Mouse (Mus musculus): Measurements from ENCODE around the gene Edf1. TPM values are rescaled to one million over a fixed set of nuclear protein-coding genes. Genes with fewer than 3 reads are reported as not detected.

Edf1 gene
- polyA plus RNA-seq (2012; rRNA removed), result 165 and 237 TPM in 2 replicates

DNA sequence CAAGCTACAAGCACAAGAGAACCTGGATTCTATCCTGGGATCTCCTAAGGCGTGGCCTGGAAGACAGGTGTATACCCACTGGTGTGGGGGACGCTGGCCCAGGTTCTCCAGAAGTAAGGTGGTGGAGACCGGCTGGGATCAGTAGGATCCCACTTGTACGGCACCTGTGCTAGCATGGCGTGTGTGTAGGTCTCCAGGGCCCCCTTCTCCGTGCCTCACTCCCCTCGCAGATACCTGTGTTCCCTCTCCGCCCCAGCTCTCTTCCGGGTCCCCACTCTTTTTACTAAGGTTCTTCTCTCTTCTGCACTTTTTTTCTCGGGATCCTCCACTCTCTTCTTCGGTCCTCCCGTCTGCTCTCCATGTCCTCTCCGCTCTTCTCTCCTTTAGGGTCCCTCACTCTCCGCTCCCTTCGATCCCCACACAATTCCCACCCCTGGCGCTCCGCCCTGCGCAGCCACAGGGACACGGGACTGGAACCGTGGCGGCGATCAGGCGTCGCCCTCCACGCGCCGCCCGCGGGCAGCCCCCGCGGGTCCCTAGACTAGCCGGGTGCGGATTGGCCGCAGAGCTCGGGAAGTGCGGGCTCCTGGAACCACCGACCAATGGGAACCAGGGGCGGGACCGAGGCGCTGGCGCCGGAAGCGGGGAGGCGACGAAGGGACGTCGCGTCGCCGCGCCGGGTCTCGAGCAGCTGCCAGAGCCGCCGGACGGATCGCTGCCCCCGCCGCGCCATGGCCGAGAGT is at the start of gene Edf1:
Gene Edf1 (plus strand): TSS at position 627 of the 743 bp plus-strand sequence.

DNA sequence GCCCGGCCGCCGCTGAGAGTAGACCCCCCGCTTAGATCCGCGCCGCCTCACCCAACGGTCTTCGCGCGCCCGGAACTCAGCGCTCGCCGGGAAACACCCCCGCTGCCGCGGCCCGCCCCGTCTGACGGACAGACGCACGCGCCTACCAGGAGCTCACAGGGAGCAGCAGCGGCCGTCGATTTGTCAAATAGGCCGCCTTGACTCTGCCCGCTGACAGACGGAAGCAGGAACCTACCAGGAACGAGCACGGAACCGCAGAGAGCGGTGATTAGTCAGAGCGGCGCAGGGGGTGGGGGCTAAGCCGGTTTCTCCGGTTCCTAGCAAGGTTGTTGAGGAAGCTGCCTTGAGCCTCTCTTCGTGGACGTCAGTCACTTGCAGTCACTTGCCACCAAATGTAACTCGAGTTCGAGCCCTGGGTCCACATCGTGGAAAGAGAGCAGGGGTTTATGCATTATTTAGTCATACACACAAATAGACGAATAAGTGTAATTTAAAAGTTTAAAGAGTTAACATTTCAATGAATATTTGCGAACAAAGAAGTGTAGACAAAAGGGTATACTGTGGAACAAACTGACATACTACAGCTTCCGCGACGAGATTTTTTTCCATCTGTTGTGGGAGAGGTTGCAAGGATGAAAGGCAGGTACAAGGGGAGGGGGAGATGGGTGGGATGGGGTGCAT is 10.7 kb upstream of the Edf1 start, which contains the start of gene Traf2:
Gene Traf2 (minus strand): TSS at position 130 of the 681 bp plus-strand sequence.

DNA sequence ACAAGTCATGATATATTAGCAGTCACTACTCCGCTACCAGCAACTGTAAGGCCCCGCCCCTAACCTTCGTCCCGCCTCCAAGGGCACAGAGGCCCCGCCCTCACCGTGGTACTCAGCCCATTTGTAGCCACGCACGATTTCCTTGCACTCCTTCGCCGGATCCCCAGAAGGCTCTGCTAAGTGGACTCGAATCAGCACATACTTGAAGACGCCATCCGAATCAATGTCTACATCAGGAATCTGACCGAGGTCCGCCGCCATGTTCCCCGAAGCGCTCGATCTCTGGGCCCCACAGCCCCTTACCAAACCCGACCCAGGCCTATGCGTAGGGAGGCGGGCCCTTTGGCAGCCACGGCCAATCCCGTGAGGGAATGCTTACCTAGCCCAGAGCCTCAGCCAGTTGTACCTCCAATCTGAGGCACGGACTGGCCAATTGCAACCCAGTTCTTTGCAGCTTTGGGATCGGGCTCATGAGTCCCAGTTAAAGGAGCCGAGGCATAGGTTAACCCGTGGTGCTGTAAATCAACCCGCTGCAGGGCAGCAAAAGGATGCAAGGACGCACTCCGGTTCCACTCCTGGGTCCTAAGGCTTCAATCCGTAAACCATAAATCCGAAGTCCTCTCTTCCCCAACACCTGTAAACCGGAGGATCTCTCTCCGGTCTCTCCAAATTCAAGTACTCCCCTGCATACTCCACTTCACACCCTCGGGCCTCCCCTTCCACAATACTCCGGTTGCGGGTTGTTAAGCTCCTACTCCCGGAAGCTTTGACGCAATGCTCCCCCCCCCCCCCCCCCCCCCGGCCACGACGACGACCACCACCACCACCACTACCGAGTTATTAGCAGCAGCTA is 17.2 kb downstream of the Edf1 start, which contains the start of the genes Mamdc4 and Phpt1:
Gene Mamdc4 (minus strand): TSS at position 267 of the 853 bp plus-strand sequence.
Gene Phpt1 (minus strand): TSS at position 646 of the 853 bp plus-strand sequence.

DNA sequence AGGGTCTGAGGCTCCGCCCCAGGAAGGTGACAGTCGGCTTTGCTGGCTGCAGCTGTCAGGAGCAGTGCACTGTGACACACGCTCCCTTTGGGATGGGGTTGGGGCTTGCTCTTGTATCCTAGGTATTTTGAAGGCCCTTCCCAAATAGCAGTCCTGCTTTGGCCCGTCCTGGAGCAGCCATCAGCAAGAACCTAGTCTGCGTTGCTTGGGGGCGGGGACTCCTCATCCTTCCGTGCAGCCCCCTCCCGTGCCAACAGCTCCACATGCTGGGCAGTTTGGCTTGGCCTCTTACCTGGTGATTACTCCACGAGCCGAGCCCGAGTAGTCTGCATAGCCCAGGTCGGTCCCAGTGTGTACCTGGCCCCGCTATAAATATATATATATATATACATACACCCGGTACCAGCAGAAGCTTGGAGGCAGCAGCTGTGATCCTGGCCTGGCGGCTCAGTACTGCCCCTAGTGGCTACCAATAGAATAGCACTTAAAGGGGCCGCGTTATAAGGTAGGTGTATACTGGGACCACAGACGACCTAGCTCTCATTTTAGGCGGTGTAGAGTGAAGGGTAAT is 23.7 kb downstream of the Edf1 start, which contains the start of gene Ajm1:
Gene Ajm1 (minus strand): TSS at position 464 of the 571 bp plus-strand sequence.

DNA sequence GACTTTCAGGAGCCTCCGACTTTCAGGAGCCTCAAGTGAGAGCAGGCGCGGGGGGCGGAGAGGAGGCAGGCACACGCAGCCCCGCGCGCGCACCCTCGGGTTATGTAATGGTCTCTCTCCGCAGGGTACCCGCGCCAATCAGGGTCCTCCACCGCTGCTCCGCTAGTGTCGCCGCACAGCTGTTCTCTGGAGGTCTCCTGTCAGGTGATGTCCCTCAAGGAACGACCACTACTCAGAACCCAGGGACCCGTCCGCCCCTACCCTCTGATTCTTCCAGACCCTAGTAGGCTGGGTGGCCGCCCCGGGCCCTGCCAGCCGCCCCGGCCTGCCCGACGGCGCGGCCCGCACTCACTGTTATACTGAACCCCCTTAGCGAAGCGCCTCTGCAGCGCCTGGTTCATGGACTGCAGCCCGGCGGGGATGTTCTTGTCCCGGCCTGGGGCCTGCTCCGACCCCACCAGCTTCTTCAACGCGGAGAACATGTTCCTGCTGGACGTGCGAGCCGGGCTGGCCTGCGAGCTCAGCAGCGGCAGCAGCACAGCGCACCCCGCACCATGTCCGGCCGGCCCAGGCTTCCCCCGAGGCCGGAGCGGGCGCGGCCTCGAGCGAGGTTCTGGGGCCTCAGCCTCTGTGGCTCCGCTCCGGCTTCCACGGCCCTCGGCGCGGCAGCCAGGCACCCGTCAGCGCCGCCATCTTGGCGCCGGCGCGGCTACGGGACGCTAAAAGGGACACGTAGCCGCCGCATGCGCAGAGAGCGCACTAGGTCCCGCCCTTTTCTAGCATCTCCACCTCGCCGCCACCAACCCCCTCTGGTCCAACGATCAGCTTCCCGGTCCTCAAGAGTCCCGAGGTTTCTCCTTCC is 50.3 kb downstream of the Edf1 start, which contains the start of gene Rabl6:
Gene Rabl6 (minus strand): TSS at position 761 of the 862 bp plus-strand sequence.

Other genes starting within 250 kb of the Edf1 start
- gene Grin1, start 238.7 kb upstream of the Edf1 start, polyA plus RNA-seq (2012; rRNA removed), result 1.6 and 2.0 TPM in 2 replicates
- gene Man1b1, start 225.5 kb upstream of the Edf1 start, polyA plus RNA-seq (2012; rRNA removed), result 29.2 and 34.9 TPM in 2 replicates
- gene Dpp7, start 201.5 kb upstream of the Edf1 start, polyA plus RNA-seq (2012; rRNA removed), result 22.1 and 29.3 TPM in 2 replicates
- 2.9 and 5.3 TPM in 2 replicates for gene Uap1l1, start 192.2 kb upstream of the Edf1 start, polyA plus RNA-seq (2012; rRNA removed)
- 64.9 and 72.9 TPM in 2 replicates for gene Sapcd2, start 185.5 kb upstream of the Edf1 start, polyA plus RNA-seq (2012; rRNA removed)
- 0.11 and 0.17 TPM in 2 replicates for gene Entpd2, start 162.0 kb upstream of the Edf1 start, polyA plus RNA-seq (2012; rRNA removed)
- gene Npdc1, start 158.5 kb upstream of the Edf1 start, polyA plus RNA-seq (2012; rRNA removed), result 146 and 170 TPM in 2 replicates
- gene Fut7, start 134.6 kb upstream of the Edf1 start, polyA plus RNA-seq (2012; rRNA removed), result 0.06 and 0.31 TPM in 2 replicates
- 15.7 and 15.9 TPM in 2 replicates for gene Abca2, start 129.1 kb upstream of the Edf1 start, polyA plus RNA-seq (2012; rRNA removed)
- gene Clic3, start 101.0 kb upstream of the Edf1 start, polyA plus RNA-seq (2012; rRNA removed), result 0.16 and 0.36 TPM in 2 replicates
- gene Paxx, start 96.8 kb upstream of the Edf1 start, polyA plus RNA-seq (2012; rRNA removed), result 23.7 and 35.7 TPM in 2 replicates
- 0.34 and 0.41 TPM in 2 replicates for gene Ptgds, start 87.8 kb upstream of the Edf1 start, polyA plus RNA-seq (2012; rRNA removed)
- not detected in 2 replicates for gene Lcn12, start 63.9 kb upstream of the Edf1 start, polyA plus RNA-seq (2012; rRNA removed)
- 27.8 and 30.7 TPM in 2 replicates for gene Fbxw5, start 57.1 kb upstream of the Edf1 start, polyA plus RNA-seq (2012; rRNA removed)
- gene C8g, start 56.1 kb upstream of the Edf1 start, polyA plus RNA-seq (2012; rRNA removed), result 3.8 and 4.0 TPM in 2 replicates
- 16.0 and 18.2 TPM in 2 replicates for gene Traf2, start 10.9 kb upstream of the Edf1 start, polyA plus RNA-seq (2012; rRNA removed)
- gene Mamdc4, start 17.0 kb downstream of the Edf1 start, polyA plus RNA-seq (2012; rRNA removed), result 8.2 and 8.8 TPM in 2 replicates
- 154 and 192 TPM in 2 replicates for gene Phpt1, start 17.4 kb downstream of the Edf1 start, polyA plus RNA-seq (2012; rRNA removed)
- gene Ajm1, start 23.9 kb downstream of the Edf1 start, polyA plus RNA-seq (2012; rRNA removed), result 1.2 and 1.4 TPM in 2 replicates
- 88.7 and 111 TPM in 2 replicates for gene Rabl6, start 50.7 kb downstream of the Edf1 start, polyA plus RNA-seq (2012; rRNA removed)
- gene Ccdc183, start 59.8 kb downstream of the Edf1 start, polyA plus RNA-seq (2012; rRNA removed), result not detected in 2 replicates
- gene Tmem141, start 64.2 kb downstream of the Edf1 start, polyA plus RNA-seq (2012; rRNA removed), result 9.4 and 18.8 TPM in 2 replicates
- gene Fcna, start 70.2 kb downstream of the Edf1 start, polyA plus RNA-seq (2012; rRNA removed), result 1.5 and 3.7 TPM in 2 replicates
- not detected in 2 replicates for gene Lcn8, start 95.3 kb downstream of the Edf1 start, polyA plus RNA-seq (2012; rRNA removed)
- gene Lcn5, start 100.1 kb downstream of the Edf1 start, polyA plus RNA-seq (2012; rRNA removed), result not detected in 2 replicates
- gene Lcn6, start 118.9 kb downstream of the Edf1 start, polyA plus RNA-seq (2012; rRNA removed), result not detected in 2 replicates
- gene Lcn10, start 124.9 kb downstream of the Edf1 start, polyA plus RNA-seq (2012; rRNA removed), result not detected in 2 replicates
- gene Obp2a, start 142.2 kb downstream of the Edf1 start, polyA plus RNA-seq (2012; rRNA removed), result not detected in 2 replicates
- gene Bmyc, start 148.9 kb downstream of the Edf1 start, polyA plus RNA-seq (2012; rRNA removed), result 37.1 and 43.2 TPM in 2 replicates
- not detected in 2 replicates for gene Obp2b, start 179.2 kb downstream of the Edf1 start, polyA plus RNA-seq (2012; rRNA removed)
- not detected in 2 replicates for gene Lcn3, start 207.7 kb downstream of the Edf1 start, polyA plus RNA-seq (2012; rRNA removed)
- not detected in 2 replicates for gene Lcn11, start 219.2 kb downstream of the Edf1 start, polyA plus RNA-seq (2012; rRNA removed)
- not detected in 2 replicates for gene Gm13539, start 224.4 kb downstream of the Edf1 start, polyA plus RNA-seq (2012; rRNA removed)